Mouse (Mus musculus): ENCODE results near the gene Pramef20. TPM values are rescaled to one million over a fixed set of nuclear protein-coding genes. Genes with fewer than 3 reads are reported as not detected.

Pramef20 gene
- polyA plus RNA-seq (2012; rRNA removed), result not detected in 2 replicates

DNA sequence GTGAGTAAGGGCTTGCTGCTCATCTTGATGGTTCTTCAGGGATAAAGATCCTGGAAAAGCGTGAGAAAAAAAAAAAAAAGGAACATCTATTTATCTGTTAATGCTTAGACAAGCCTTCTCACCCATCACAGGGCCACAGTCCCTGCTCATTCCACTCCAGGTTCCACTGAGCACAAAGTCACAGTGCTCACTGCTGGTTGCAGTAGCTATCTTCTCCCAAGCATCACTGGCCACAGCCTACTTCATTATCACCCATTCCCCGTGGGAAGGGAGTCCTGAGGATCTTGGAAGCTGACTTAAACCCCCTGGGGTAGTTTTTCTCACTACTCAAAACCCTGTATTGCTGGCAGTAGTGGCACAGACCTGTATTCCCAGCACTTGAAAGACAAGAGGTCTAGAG lies at the start of gene Pramef20:
TSS of gene Pramef20 (minus strand) at position 23 of the 400 bp plus-strand sequence.
- WGBS, result 39% methylated on average over 2 of the region's 2 CpGs
- H3K4me3 ChIP-seq (ENCODE audit: insufficient read depth, low read depth, low read length), result no peak within 1 kb of the TSS
- TF ChIP-seq POLR2A (IDR thresholded peaks at IDR 0.05; ENCODE audit: low read depth, low read length) (no peak), CTCF (conservative IDR thresholded peaks at IDR 0.05; ENCODE audit: insufficient read depth, insufficient read length, low read depth, low read length) (no peak)
- DNase-seq, result no peak
- no peaks in the 10 kb centered on the region for H3K4me1 ChIP-seq (ENCODE audit: control insufficient read depth, insufficient read depth, low read length)
- H3K27ac ChIP-seq (ENCODE audit: insufficient read depth, low read depth, low read length), result no peak within 1 kb of the TSS
- no peaks in the 10 kb centered on the region for H3K36me3 ChIP-seq (ENCODE audit: control insufficient read depth, insufficient read depth, low read length)
- no peaks in the 10 kb centered on the region for H3K27me3 ChIP-seq (replicated peaks; ENCODE audit: control insufficient read depth, insufficient read depth, low read length)

GRCm38 (mm10) chr4:144424590-144424989 lies 46.9 kb upstream of the Pramef20 start:
- WGBS, result 67% methylated on average over 5 of the region's 5 CpGs
- TF ChIP-seq POLR2A (IDR thresholded peaks at IDR 0.05; ENCODE audit: low read depth, low read length) (no peak), CTCF (conservative IDR thresholded peaks at IDR 0.05; ENCODE audit: insufficient read depth, insufficient read length, low read depth, low read length) (no peak)
- Histone ChIP-seq H3K36me3 (ENCODE audit: control insufficient read depth, insufficient read depth, low read length) (no peaks in the 10 kb centered on the region), H3K4me1 (ENCODE audit: control insufficient read depth, insufficient read depth, low read length) (no peaks in the 10 kb centered on the region), H3K27me3 (replicated peaks; ENCODE audit: control insufficient read depth, insufficient read depth, low read length) (no peaks in the 10 kb centered on the region), H3K4me3 (ENCODE audit: insufficient read depth, low read depth, low read length) (no peak overlapping the region), H3K27ac (ENCODE audit: insufficient read depth, low read depth, low read length) (no peak overlapping the region)
- DNase-seq, result no peak

- no peak for TF ChIP-seq POLR2A (IDR thresholded peaks at IDR 0.05; ENCODE audit: low read depth, low read length)
- no peak; the same call in 1 of the 2 replicates for TF ChIP-seq CTCF (conservative IDR thresholded peaks at IDR 0.05; ENCODE audit: insufficient read depth, insufficient read length, low read depth, low read length)
- Histone ChIP-seq H3K27me3 (replicated peaks; ENCODE audit: control insufficient read depth, insufficient read depth, low read length) (no peaks in the 10 kb centered on the region), H3K27ac (ENCODE audit: insufficient read depth, low read depth, low read length) (no peak overlapping the region), H3K36me3 (ENCODE audit: control insufficient read depth, insufficient read depth, low read length) (no peaks in the 10 kb centered on the region), H3K4me3 (ENCODE audit: insufficient read depth, low read depth, low read length) (no peak overlapping the region), H3K4me1 (ENCODE audit: control insufficient read depth, insufficient read depth, low read length) (no peaks in the 10 kb centered on the region)
- no peak for DNase-seq
Observed at GRCm38 (mm10) chr4:144420644-144421043, 42.9 kb upstream of the Pramef20 start.

DNA sequence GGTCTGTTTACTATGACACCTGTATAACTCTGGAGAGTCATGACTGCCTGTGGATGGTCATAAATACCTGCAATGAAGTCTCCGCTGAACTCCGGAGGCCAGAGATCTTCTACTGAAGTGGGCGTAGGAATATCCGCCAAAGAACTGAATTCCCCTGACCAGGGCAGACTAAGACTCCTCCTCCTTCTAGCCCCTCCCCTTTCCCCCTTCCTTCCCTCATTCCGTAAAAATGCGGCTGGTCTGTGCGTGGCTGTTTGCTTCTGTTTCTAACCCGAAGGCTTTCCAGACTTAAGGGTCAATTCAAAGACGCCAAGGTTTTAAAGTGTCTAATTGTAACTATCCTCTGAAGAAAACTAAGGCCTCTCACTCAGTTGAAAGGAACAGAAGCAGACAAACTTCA lies 30.6 kb upstream of the Pramef20 start, which contains the start of gene Pramef12:
TSS of gene Pramef12 (minus strand) at position 175 of the 400 bp plus-strand sequence.
- 81% methylated on average over 9 of the region's 9 CpGs for WGBS
- Histone ChIP-seq H3K4me3 (ENCODE audit: insufficient read depth, low read depth, low read length) (no peak within 1 kb of the TSS), H3K36me3 (ENCODE audit: control insufficient read depth, insufficient read depth, low read length) (no peaks in the 10 kb centered on the region), H3K27ac (ENCODE audit: insufficient read depth, low read depth, low read length) (no peak within 1 kb of the TSS), H3K4me1 (ENCODE audit: control insufficient read depth, insufficient read depth, low read length) (no peaks in the 10 kb centered on the region), H3K27me3 (replicated peaks; ENCODE audit: control insufficient read depth, insufficient read depth, low read length) (no peaks in the 10 kb centered on the region)
- TF ChIP-seq POLR2A (IDR thresholded peaks at IDR 0.05; ENCODE audit: low read depth, low read length) (no peak), CTCF (conservative IDR thresholded peaks at IDR 0.05; ENCODE audit: insufficient read depth, insufficient read length, low read depth, low read length) (no peak)
- DNase-seq, result no peak

DNA sequence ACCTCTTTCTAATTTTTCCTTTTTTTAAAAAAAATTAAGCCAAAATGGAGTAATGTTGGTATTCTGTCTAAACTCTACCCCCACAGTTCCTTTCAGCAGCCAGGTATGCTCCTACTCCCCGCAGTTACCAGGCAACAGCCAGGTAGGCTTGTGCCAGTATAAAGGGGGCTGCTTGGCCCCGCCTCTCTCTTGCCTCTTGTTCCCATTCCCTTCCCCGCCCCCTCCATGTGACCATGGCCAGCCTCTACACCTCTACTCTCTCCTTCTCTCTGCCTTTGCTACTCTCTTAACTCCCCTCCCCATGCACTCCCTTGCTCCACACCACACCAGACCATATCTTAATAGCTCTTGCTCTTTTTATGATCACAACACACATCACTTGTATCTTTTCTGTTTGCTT lies 28.5 kb upstream of the Pramef20 start:
- no peaks in the 10 kb centered on the region for H3K27me3 ChIP-seq (replicated peaks; ENCODE audit: control insufficient read depth, insufficient read depth, low read length)
- H3K36me3 ChIP-seq (ENCODE audit: control insufficient read depth, insufficient read depth, low read length), result no peaks in the 10 kb centered on the region
- no peak overlapping the region for H3K27ac ChIP-seq (ENCODE audit: insufficient read depth, low read depth, low read length)
- WGBS, result 66% methylated on average over 3 of the region's 3 CpGs
- TF ChIP-seq CTCF (conservative IDR thresholded peaks at IDR 0.05; ENCODE audit: insufficient read depth, insufficient read length, low read depth, low read length) (no peak), POLR2A (IDR thresholded peaks at IDR 0.05; ENCODE audit: low read depth, low read length) (no peak)
- no peaks in the 10 kb centered on the region for H3K4me1 ChIP-seq (ENCODE audit: control insufficient read depth, insufficient read depth, low read length)
- no peak for DNase-seq
- no peak overlapping the region for H3K4me3 ChIP-seq (ENCODE audit: insufficient read depth, low read depth, low read length)

DNA sequence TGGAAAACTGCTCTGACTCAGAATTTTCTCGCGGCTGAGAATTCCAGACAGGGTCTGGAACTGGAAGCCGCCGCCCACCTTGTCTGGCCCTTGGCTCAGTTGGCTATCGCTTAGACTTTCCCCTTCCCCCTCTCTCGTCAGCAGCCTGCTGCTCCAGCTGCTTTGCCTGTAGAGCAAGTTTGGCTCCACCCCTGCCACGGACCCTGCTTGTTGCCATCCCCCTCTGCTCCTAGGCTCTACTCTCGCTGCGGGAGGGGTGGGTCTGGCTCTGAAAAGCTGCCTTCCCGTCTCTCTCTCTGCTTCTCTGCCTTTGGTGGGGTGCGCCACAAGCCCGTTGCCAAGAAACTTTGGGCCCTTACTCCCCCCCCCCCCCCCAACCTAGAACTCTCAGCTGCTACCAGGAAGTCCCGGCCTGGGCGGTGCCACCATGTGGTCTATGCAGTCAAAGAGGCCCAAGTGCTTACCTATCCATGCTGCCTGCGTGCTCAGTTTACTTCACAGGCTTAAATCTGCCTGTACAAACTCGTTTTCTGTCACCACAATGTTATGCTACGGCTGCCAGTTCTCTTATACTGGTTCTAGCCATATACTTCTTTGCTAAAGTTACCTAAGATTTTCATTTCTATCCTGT lies 26.8 kb upstream of the Pramef20 start:
- H3K4me3 ChIP-seq (ENCODE audit: insufficient read depth, low read depth, low read length), result peak overlapping the region; percentile 48
- DNase-seq, result peak; percentile 14

DNA sequence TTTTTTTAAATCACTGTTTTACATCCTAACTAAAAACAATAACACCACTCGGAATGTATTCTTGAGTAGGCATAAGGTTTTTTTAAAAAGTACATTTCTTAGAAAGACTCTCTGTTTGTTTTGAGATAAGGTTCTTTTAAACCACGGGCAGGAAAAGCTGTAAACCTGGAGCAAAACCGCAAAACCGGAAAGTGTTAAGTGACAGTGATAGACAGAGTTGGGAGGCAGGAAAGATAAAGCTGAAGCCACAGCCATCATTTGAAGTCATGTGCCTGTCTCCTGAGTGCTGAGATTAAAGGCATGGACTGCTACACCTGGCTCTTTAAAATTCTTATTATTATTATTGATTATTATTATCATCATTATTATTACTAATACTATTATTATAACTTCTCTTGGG lies 25.0 kb upstream of the Pramef20 start:
- DNase-seq, result no peak
- H3K36me3 ChIP-seq (ENCODE audit: control insufficient read depth, insufficient read depth, low read length), result no peaks in the 10 kb centered on the region
- no peak overlapping the region for H3K27ac ChIP-seq (ENCODE audit: insufficient read depth, low read depth, low read length)
- H3K27me3 ChIP-seq (replicated peaks; ENCODE audit: control insufficient read depth, insufficient read depth, low read length), result no peaks in the 10 kb centered on the region
- no peak for TF ChIP-seq POLR2A (IDR thresholded peaks at IDR 0.05; ENCODE audit: low read depth, low read length)
- H3K4me1 ChIP-seq (ENCODE audit: control insufficient read depth, insufficient read depth, low read length), result no peaks in the 10 kb centered on the region
- H3K4me3 ChIP-seq (ENCODE audit: insufficient read depth, low read depth, low read length), result no peak overlapping the region
- 35% methylated on average over 4 of the region's 4 CpGs for WGBS

More for the DNA sequence above, 26.8 kb upstream of the Pramef20 start:
- Histone ChIP-seq H3K27ac (ENCODE audit: insufficient read depth, low read depth, low read length) (no peak overlapping the region), H3K36me3 (ENCODE audit: control insufficient read depth, insufficient read depth, low read length) (no peaks in the 10 kb centered on the region), H3K27me3 (replicated peaks; ENCODE audit: control insufficient read depth, insufficient read depth, low read length) (no peaks in the 10 kb centered on the region), H3K4me1 (ENCODE audit: control insufficient read depth, insufficient read depth, low read length) (no peaks in the 10 kb centered on the region)
- no peak for TF ChIP-seq POLR2A (IDR thresholded peaks at IDR 0.05; ENCODE audit: low read depth, low read length)
- no peak for TF ChIP-seq CTCF (conservative IDR thresholded peaks at IDR 0.05; ENCODE audit: insufficient read depth, insufficient read length, low read depth, low read length)
- 4% methylated on average over 17 of the region's 17 CpGs for WGBS

Data from kidney, adult 2 months (tissue).